Mouse (Mus musculus) erythroblast, embryonic 14.5 days (primary cell): ENCODE measurements around the gene Uchl5.

ENCODE experiments used
- GATA1 ChIP-seq: IDR thresholded peaks from 2 replicates; pipeline ENCODE4 v1.6.1; 2012; ENCODE audit warnings: low read length, inconsistent platforms, mixed read lengths
- TAL1 ChIP-seq: IDR thresholded peaks from 3 replicates; pipeline ENCODE4 v1.6.1; 2012; ENCODE audit warnings: low read length, inconsistent platforms, mixed read lengths

DNA sequence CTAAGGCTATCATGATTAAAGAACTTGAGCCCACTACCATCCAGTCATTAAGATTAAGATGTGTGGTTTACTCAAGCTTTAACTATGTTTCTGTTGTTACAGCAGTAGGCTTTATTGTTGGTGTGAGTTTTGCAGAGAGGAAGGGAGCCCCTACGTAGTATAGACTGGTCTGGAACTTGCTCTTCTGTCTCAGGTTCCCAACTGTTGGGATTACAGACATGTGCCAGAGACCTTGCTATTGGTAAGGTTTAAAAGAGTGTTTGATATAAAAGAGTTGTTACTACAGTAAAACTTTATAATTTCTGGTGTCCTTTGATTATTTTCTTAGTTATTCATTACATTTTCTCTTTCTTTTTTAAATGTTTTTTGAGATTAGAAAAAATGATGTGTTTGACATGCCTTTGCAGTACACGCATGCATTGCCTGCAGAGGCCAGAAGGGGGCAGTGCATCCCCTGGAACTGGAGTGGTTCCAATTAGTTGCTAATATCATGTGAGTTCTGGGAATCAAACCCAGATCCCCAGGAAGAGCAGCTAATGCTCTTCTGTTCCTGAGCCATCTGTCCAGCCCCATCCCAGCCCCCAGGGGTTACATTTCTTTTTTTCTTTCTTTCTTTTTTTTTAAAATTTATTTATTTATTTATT is 11.6 kb downstream of the Uchl5 start:
- TF ChIP-seq TAL1 (no peak), GATA1 (no peak)
